Mouse (Mus musculus) cerebellum, adult 9-10 months (tissue): Measurements from ENCODE around the gene Rassf3.

Experiments used
- DNase-seq: peaks from one replicate; pipeline ENCODE4 v3.0.0; 2022

Rassf3 gene

GRCm38 (mm10) chr10:121476190-121476967, at the start of gene Rassf3:
Gene Rassf3 (minus strand): TSS chr10:121476347.
- peak; percentile 43 for DNase-seq

GRCm38 (mm10) chr10:121520923-121521585, 44.9 kb upstream of the Rassf3 start:
- no peak for DNase-seq

DNA sequence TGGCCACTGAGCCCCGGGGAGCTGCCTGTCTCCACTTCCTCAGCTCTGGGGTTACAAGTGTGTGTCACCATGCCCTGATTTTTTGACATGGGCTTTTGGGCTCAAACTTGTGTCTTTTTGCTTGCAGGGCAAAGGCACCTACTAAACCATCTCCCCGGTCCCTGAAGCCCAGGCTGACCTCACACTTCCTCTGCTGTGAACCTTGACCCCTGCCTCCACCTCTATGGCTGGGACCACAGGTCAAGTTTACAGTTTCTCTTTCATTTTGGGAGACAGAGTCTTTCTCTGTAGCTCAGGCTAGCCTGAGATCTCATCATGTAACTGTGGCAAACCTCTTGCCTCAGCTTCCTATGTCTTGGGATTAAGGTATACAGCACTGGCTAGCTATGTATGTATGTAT, 43.6 kb upstream of the Rassf3 start:
- DNase-seq, result no peak

DNA sequence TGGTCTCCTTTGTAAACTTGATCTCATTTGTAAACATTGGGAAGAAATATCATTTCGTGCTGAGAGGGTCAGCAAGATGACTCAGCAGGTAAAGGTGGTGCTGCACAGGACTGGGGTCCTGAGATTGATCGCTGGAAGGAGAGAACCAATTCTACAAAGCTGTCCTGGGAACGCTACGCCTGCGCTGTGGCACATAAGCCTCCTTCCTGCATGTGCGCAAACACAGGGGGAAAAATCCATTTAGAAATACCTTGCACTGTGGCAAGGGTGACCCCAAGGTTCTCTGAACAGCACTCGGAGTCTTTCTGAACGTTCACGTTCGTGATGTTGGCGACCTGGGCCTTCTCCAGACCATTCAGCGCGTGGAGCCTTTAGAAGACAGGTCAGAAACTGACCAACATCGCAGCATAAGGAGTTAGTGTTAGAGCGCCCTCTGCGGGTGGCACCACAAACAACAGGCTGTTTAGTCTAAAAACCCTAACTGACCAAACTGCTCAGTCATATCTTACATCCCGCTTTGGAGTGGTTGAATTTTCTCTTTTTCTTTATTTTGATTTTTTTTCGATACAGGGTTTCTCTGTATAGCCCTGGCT, 40.0 kb upstream of the Rassf3 start:
- DNase-seq, result peak; percentile 84

DNA sequence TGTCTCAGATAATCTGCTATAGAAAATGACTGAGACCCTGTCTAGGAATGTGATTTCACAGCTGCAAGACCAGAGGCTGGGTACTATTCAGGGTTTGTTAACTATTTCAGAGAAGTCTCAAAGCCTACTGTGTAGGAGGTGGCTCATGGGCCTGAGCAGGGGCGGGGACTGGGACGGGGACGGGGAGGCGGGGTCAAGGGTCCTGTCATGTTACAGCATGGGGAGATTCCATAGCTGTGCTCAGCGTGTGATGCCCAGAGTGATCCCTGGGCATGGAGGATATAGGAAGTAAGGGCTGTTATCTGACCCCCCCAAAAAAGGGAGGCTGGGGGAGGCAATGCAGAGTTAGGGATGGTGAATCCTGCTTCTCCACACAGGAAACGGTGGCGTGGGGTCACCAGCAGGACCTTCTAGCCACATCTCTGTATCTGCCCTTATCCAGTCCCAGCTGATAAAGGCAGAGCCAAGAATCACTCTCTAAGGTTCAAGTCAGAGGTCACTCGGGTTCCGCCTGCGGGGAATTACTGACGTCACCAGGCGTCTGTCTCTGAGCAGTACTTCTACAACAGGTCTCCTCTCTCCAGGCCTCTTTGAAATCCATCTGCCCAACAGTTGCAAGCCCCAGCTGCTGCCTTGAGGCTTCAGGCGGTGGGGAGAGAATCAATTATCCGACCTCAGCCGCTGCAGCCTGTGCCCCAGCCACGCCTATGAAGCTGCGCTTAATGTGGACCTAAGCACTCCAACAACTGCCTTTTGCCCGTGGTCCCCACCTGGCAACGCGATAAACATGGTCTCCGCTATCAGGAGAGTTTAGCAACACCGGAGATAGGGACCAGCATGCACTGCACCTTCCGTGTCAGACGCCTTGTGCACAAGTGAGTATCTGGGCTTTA, 33.9 kb upstream of the Rassf3 start:
- DNase-seq, result no peak

GRCm38 (mm10) chr10:121507755-121508544, 31.8 kb upstream of the Rassf3 start:
- DNase-seq, result no peak

GRCm38 (mm10) chr10:121506731-121507583, 30.8 kb upstream of the Rassf3 start:
- DNase-seq, result peak; percentile 24

DNA sequence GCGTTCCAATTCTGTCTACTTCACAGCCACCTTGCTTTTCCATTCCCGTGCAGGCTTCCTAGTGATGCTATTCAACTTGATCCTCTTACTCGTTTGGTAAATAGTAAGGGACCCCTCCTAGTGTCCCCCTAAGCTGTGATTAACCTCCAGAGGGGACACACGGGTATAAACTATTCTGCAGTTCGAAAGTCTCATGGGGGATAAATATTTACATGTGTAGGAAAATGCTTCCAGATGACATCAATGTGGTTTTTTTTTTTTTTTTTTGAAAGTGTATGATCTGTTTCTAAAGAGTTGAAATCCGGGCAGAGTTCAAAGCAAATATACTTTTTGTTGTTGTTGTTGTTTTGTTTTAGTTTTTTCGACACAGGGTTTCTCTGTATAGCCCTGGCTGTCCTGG, 29.8 kb upstream of the Rassf3 start:
- DNase-seq, result peak; percentile 35

GRCm38 (mm10) chr10:121504973-121505911, 29.1 kb upstream of the Rassf3 start:
- peak; percentile 83 for DNase-seq

DNA sequence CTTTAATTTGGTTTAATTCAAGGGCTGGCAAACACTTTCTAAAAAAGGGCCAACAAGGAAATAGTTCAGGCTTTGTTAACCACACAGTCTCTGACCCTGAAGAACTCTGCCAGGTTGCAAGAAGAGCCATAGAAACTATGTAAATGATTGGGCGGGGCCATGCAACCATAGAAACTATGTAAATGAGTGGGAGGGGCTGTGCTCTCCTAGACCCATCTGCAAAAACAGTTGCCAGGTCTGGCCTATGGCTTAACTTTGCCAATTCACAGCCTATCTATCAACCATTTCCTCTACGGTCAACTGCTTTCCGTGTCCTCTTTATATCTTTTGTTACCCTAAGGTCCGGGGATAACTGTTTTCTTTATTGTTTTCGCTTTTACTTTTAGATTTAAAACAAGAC, 25.0 kb upstream of the Rassf3 start:
- no peak for DNase-seq

GRCm38 (mm10) chr10:121500034-121500433, 23.9 kb upstream of the Rassf3 start:
- no peak for DNase-seq

- no peak for DNase-seq
Measured at GRCm38 (mm10) chr10:121499063-121499462, 22.9 kb upstream of the Rassf3 start.

GRCm38 (mm10) chr10:121498481-121498904, 22.3 kb upstream of the Rassf3 start:
- no peak for DNase-seq

- no peak for DNase-seq
Measured at GRCm38 (mm10) chr10:121497968-121498367, 21.8 kb upstream of the Rassf3 start.

- DNase-seq, result no peak
Measured at GRCm38 (mm10) chr10:121496616-121497015, 20.5 kb upstream of the Rassf3 start.

DNA sequence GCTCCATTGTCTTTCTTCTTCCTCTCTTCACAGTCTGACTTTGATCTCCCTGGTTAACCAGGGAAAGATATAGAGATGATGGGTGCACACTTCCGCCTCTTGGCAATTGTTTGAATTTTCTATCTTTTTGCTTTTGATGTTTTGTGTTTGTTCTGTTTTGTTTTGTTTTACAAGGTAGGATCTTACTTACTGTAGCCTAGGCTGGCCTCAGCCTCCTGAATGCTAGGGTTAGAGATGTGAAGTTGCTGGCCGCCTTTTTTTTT, 17.9 kb upstream of the Rassf3 start:
- no peak for DNase-seq

DNA sequence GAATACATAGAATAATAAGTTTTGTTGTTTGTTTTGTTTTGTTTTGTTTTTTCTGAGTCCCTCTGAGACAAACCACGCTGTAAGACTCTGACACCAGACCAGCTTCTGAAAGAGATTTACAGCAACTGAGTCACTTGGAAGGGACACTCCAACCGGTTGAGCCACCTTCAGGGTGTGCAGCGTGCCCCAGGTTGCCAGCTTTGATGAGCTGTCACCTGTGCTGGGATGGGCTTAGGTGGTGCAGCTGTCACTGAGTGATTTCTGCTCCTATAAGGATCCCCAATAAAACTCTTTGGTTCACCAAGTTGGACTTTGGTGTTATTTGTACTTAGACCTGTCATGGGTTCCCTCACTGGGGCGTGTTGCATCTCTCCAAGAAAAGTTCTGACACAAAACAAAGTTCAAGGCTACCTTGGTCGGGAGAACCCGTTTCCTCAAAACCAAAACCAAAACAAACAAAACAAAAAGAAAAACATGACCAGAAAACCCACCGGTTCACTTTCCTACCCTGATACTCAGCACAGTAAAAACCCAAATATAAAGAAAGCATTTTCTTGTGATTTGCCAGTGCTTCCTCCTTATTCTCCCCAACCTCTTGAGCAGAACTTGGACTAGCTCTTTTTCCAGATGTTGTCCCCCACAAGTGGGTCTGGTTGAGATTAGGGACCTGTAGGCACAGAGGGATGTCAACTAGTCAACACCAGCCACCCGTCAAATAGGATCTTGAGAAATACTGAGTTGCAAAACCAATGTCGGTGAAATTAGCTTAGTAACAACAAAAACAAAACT, 17.4 kb upstream of the Rassf3 start:
- DNase-seq, result no peak

DNA sequence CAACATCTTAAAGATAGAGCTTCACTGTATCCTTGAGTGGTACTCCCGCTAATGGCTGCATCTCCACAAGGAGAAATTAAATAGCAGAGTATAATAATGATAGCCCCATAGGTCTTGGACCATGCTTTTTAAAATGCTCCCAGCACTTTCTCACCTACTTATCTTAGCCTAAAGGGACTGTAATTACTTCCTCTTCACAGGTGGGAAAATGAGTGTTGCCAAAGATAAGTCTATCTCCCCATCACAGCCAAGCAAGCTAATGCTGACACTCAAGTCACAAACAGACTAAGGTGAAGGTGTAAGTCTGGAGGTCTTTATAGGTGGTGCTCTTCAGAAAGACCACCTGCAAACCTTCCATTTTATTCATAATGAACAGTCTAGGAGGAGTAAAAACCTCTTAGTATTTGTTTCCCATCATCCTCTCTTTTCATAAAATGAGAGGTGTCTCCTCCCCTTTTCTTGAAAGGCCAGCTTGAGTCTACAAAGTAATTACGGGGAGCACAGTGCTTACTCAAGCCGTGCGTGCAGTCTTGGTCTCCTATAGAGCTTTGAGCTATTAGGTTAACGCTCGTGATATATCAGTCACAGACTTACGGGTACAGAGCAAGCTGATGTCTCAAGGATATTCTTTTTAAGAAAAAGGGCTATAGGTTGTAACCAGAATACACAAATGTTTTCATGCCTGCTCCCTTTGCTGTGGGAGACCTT, 16.6 kb upstream of the Rassf3 start:
- no peak for DNase-seq

GRCm38 (mm10) chr10:121489941-121490340, 13.8 kb upstream of the Rassf3 start:
- DNase-seq, result no peak
